Mouse (Mus musculus) ES-Bruce4 (cell line): ENCODE results near the gene Tpra1. TPM values are rescaled to one million over a fixed set of nuclear protein-coding genes. Genes with fewer than 3 reads are reported as not detected.

Source experiments
- H3K27ac ChIP-seq: 2 replicates; pipeline ENCODE4 v1.5.1; 2012; ENCODE audit warnings: low read length, inconsistent platforms; ENCODE audit not compliant: insufficient read depth
- H3K27me3 ChIP-seq: 2 replicates; pipeline ENCODE4 v1.6.1; 2012; ENCODE audit warnings: mild to moderate bottlenecking, low read length, inconsistent platforms; ENCODE audit not compliant: control insufficient read depth, poor library complexity, insufficient read depth, severe bottlenecking
- H3K36me3 ChIP-seq: 2 replicates; pipeline ENCODE4 v1.6.1; 2012; ENCODE audit warnings: inconsistent platforms, mild to moderate bottlenecking, low read length, moderate library complexity; ENCODE audit not compliant: control insufficient read depth, poor library complexity, insufficient read depth, severe bottlenecking
- H3K4me1 ChIP-seq: one replicate; pipeline ENCODE4 v1.8.1; 2011; ENCODE audit warnings: low read length; ENCODE audit not compliant: control insufficient read depth, insufficient read depth
- H3K4me3 ChIP-seq: 2 replicates; pipeline ENCODE4 v1.5.1; 2011; ENCODE audit warnings: low read depth, mild to moderate bottlenecking, low read length
- H3K9ac ChIP-seq: 2 replicates; pipeline ENCODE4 v1.6.1; 2012; ENCODE audit warnings: low read depth, mild to moderate bottlenecking, inconsistent platforms; ENCODE audit not compliant: poor library complexity, severe bottlenecking
- H3K9me3 ChIP-seq: replicated peaks from 2 replicates; pipeline ENCODE4 v1.6.1; 2012; ENCODE audit warnings: mild to moderate bottlenecking, low read length, inconsistent platforms; ENCODE audit not compliant: control insufficient read depth, poor library complexity, insufficient read depth, severe bottlenecking
- CTCF ChIP-seq: IDR thresholded peaks from one replicate; pipeline ENCODE4 v1.8.1; 2011; ENCODE audit warnings: low read depth, low read length
- EP300 ChIP-seq: IDR thresholded peaks from 2 replicates; pipeline ENCODE4 v1.6.1; 2011; ENCODE audit warnings: low read depth, low read length; ENCODE audit not compliant: insufficient read depth
- POLR2A ChIP-seq: IDR thresholded peaks from one replicate; pipeline ENCODE4 v1.8.1; 2011; ENCODE audit warnings: low read length; ENCODE audit not compliant: insufficient read depth
- polyA plus RNA-seq: library from polyadenylated mRNA; stranded (reverse); fragments of >200 nt; gene quantifications from 2 replicates; pipeline ENCODE4 v1.2.4, GENCODE M21; 2011; ENCODE audit warnings: low read depth; ENCODE audit not compliant: missing spikeins, insufficient read depth, insufficient read length

Gene Tpra1
- polyA plus RNA-seq, 1 experiment: 17.4 TPM

- Histone ChIP-seq H3K27me3 (no peaks in the 10 kb centered on the region), H3K9ac (no peak overlapping the region)
Measured at GRCm38 (mm10) chr6:88914799-88915198, 12.7 kb downstream of the Tpra1 start.

GRCm38 (mm10) chr6:88915510-88915909 is 13.5 kb downstream of the Tpra1 start:
- Histone ChIP-seq H3K9me3 (no peaks in the 10 kb centered on the region), H3K36me3 (no peaks in the 10 kb centered on the region), H3K27ac (no peak overlapping the region), H3K27me3 (no peaks in the 10 kb centered on the region), H3K4me3 (no peak overlapping the region), H3K9ac (no peak overlapping the region), H3K4me1 (no peaks in the 10 kb centered on the region)
- TF ChIP-seq POLR2A (no peak), CTCF (no peak), EP300 (no peak)

More at GRCm38 (mm10) chr6:88914799-88915198, 12.7 kb downstream of the Tpra1 start:
- Histone ChIP-seq H3K27ac (no peak overlapping the region), H3K4me3 (no peak overlapping the region), H3K9me3 (no peaks in the 10 kb centered on the region), H3K36me3 (no peaks in the 10 kb centered on the region), H3K4me1 (no peaks in the 10 kb centered on the region)
- TF ChIP-seq EP300: no peak
- TF ChIP-seq CTCF: no peak
- no peak for TF ChIP-seq POLR2A

GRCm38 (mm10) chr6:88916153-88916552 is 14.1 kb downstream of the Tpra1 start:
- no peak overlapping the region for H3K4me3 ChIP-seq
- no peaks in the 10 kb centered on the region for H3K36me3 ChIP-seq
- no peaks in the 10 kb centered on the region for H3K4me1 ChIP-seq
- TF ChIP-seq POLR2A (no peak), CTCF (peak; percentile 76)
- H3K27ac ChIP-seq: no peak overlapping the region
- H3K9me3 ChIP-seq: no peaks in the 10 kb centered on the region
- no peaks in the 10 kb centered on the region for H3K27me3 ChIP-seq
- H3K9ac ChIP-seq: no peak overlapping the region

GRCm38 (mm10) chr6:88918802-88919201 is 16.8 kb downstream of the Tpra1 start:
- no peak overlapping the region for H3K27ac ChIP-seq
- H3K9ac ChIP-seq: no peak overlapping the region
- H3K9me3 ChIP-seq: no peaks in the 10 kb centered on the region
- TF ChIP-seq EP300 (no peak), POLR2A (no peak), CTCF (no peak)
- no peaks in the 10 kb centered on the region for H3K36me3 ChIP-seq
- H3K27me3 ChIP-seq: no peaks in the 10 kb centered on the region
- H3K4me1 ChIP-seq: no peaks in the 10 kb centered on the region
- H3K4me3 ChIP-seq: no peak overlapping the region

- Histone ChIP-seq H3K4me3 (no peak overlapping the region), H3K27me3 (no peaks in the 10 kb centered on the region), H3K9ac (no peak overlapping the region), H3K4me1 (peaks cover 4% of the 10 kb centered on the region), H3K9me3 (no peaks in the 10 kb centered on the region), H3K36me3 (no peaks in the 10 kb centered on the region), H3K27ac (no peak overlapping the region)
- TF ChIP-seq POLR2A (no peak), CTCF (no peak), EP300 (no peak)
Measured at GRCm38 (mm10) chr6:88924502-88925275, 22.6 kb downstream of the Tpra1 start.

GRCm38 (mm10) chr6:88925640-88926205 is 23.7 kb downstream of the Tpra1 start:
- H3K4me3 ChIP-seq: no peak overlapping the region
- H3K4me1 ChIP-seq: peaks cover 4% of the 10 kb centered on the region
- no peak overlapping the region for H3K9ac ChIP-seq
- H3K27me3 ChIP-seq: no peaks in the 10 kb centered on the region
- H3K9me3 ChIP-seq: no peaks in the 10 kb centered on the region
- H3K36me3 ChIP-seq: no peaks in the 10 kb centered on the region
- H3K27ac ChIP-seq: no peak overlapping the region
- no peak for TF ChIP-seq POLR2A
- TF ChIP-seq EP300: peak; percentile 75
- no peak for TF ChIP-seq CTCF
